Mouse (Mus musculus): ENCODE measurements at regions not wholly inside any gene's neighbourhood (a gene's known extent, or its start where the extent isn't known, plus 50 kb on each side); places are given as distances from the start of the nearest gene placed in this dataset.

GRCm38 (mm10) chr14:123078804-123079203, 95.0 kb upstream of the Tmtc4 start:
- Histone ChIP-seq H3K4me1 (ENCODE audit: control insufficient read depth, insufficient read depth, low read length) (no peaks in the 10 kb centered on the region), H3K27me3 (ENCODE audit: control insufficient read depth, insufficient read depth, low read length) (no peaks in the 10 kb centered on the region), H3K27ac (ENCODE audit: insufficient read depth, low read length) (no peak overlapping the region), H3K4me3 (replicated peaks; ENCODE audit: insufficient read depth, low read depth, low read length) (no peak overlapping the region)
- WGBS: 93% methylated on average over 3 of the region's 3 CpGs
- no peak for DNase-seq
- TF ChIP-seq CTCF (IDR thresholded peaks at IDR 0.05; ENCODE audit: borderline replicate concordance, insufficient read depth, low read depth, low read length): no peak
- TF ChIP-seq POLR2A (IDR thresholded peaks at IDR 0.05; ENCODE audit: borderline replicate concordance, insufficient read depth, low read length): no peak

GRCm38 (mm10) chr14:123066344-123066743, 82.5 kb upstream of the Tmtc4 start:
- H3K4me3 ChIP-seq (replicated peaks; ENCODE audit: insufficient read depth, low read depth, low read length): no peak overlapping the region
- DNase-seq: no peak
- whole genome bisulfite sequencing: 96% methylated on average over 4 of the region's 4 CpGs
- TF ChIP-seq POLR2A (IDR thresholded peaks at IDR 0.05; ENCODE audit: borderline replicate concordance, insufficient read depth, low read length) (no peak), CTCF (IDR thresholded peaks at IDR 0.05; ENCODE audit: borderline replicate concordance, insufficient read depth, low read depth, low read length) (no peak)
- H3K4me1 ChIP-seq (ENCODE audit: control insufficient read depth, insufficient read depth, low read length): no peaks in the 10 kb centered on the region
- H3K27me3 ChIP-seq (ENCODE audit: control insufficient read depth, insufficient read depth, low read length): no peaks in the 10 kb centered on the region
- H3K27ac ChIP-seq (ENCODE audit: insufficient read depth, low read length): no peak overlapping the region

- no peak for DNase-seq
- Histone ChIP-seq H3K4me1 (ENCODE audit: control insufficient read depth, insufficient read depth, low read length) (no peaks in the 10 kb centered on the region), H3K27me3 (ENCODE audit: control insufficient read depth, insufficient read depth, low read length) (no peaks in the 10 kb centered on the region), H3K4me3 (replicated peaks; ENCODE audit: insufficient read depth, low read depth, low read length) (no peak overlapping the region), H3K27ac (ENCODE audit: insufficient read depth, low read length) (no peak overlapping the region)
- 72% methylated on average over 8 of the region's 8 CpGs for WGBS
- TF ChIP-seq CTCF (IDR thresholded peaks at IDR 0.05; ENCODE audit: borderline replicate concordance, insufficient read depth, low read depth, low read length) (no peak), POLR2A (IDR thresholded peaks at IDR 0.05; ENCODE audit: borderline replicate concordance, insufficient read depth, low read length) (no peak)
These were observed 81.7 kb upstream of the Tmtc4 start for GRCm38 (mm10) chr14:123065566-123065965.

GRCm38 (mm10) chr14:123065136-123065535, 81.3 kb upstream of the Tmtc4 start:
- H3K27ac ChIP-seq (ENCODE audit: insufficient read depth, low read length): no peak overlapping the region
- WGBS: 65% methylated on average over 6 of the region's 6 CpGs
- no peaks in the 10 kb centered on the region for H3K4me1 ChIP-seq (ENCODE audit: control insufficient read depth, insufficient read depth, low read length)
- no peak for TF ChIP-seq POLR2A (IDR thresholded peaks at IDR 0.05; ENCODE audit: borderline replicate concordance, insufficient read depth, low read length)
- TF ChIP-seq CTCF (IDR thresholded peaks at IDR 0.05; ENCODE audit: borderline replicate concordance, insufficient read depth, low read depth, low read length): no peak
- DNase-seq: no peak
- H3K27me3 ChIP-seq (ENCODE audit: control insufficient read depth, insufficient read depth, low read length): no peaks in the 10 kb centered on the region
- H3K4me3 ChIP-seq (replicated peaks; ENCODE audit: insufficient read depth, low read depth, low read length): no peak overlapping the region

DNA sequence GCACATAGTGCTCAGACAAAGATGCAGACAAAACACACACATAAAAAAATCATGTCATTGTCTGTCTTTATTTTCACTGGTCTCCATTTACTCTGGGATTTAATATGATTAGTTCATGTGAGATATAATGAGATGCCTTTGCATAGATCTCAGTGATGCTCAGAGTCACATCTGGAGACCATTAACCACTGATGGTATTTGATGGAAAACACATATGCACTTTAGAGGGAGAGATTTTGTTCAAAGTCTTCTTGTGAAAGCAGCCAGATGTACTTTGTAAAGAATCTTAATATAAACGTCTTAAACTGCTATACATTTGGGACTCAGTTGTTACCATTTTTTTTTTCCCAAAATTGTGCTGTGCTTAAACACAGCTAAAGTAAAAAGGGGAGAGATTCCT, 79.1 kb upstream of the Tmtc4 start:
- TF ChIP-seq CTCF (IDR thresholded peaks at IDR 0.05; ENCODE audit: borderline replicate concordance, insufficient read depth, low read depth, low read length): no peak
- no peaks in the 10 kb centered on the region for H3K4me1 ChIP-seq (ENCODE audit: control insufficient read depth, insufficient read depth, low read length)
- no peak for DNase-seq
- WGBS: 89% methylated on average over 1 of the region's 1 CpGs
- H3K27me3 ChIP-seq (ENCODE audit: control insufficient read depth, insufficient read depth, low read length): no peaks in the 10 kb centered on the region
- no peak overlapping the region for H3K27ac ChIP-seq (ENCODE audit: insufficient read depth, low read length)
- no peak overlapping the region for H3K4me3 ChIP-seq (replicated peaks; ENCODE audit: insufficient read depth, low read depth, low read length)

DNA sequence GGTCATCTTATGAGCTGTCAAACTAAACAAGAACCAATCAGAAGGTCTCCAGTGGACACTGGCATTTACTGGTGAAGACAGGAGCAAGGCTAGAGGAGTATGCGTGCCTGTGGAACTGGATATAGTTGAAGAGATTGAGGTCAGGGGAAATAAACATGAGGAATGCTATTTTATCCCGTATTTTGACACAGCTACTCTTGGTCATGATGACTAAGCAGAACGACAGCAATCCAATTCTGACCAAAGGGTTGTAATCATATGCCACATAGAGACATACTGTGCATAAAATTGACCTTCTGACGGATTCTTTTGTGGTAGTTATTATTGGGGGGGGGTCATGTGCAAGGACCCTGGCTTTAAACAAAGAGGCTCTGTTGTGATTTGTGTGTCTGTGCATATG, 73.1 kb upstream of the Tmtc4 start:
- Histone ChIP-seq H3K4me1 (ENCODE audit: control insufficient read depth, insufficient read depth, low read length) (no peaks in the 10 kb centered on the region), H3K27me3 (ENCODE audit: control insufficient read depth, insufficient read depth, low read length) (no peaks in the 10 kb centered on the region), H3K27ac (ENCODE audit: insufficient read depth, low read length) (no peak overlapping the region), H3K4me3 (replicated peaks; ENCODE audit: insufficient read depth, low read depth, low read length) (no peak overlapping the region)
- no peak for DNase-seq
- TF ChIP-seq CTCF (IDR thresholded peaks at IDR 0.05; ENCODE audit: borderline replicate concordance, insufficient read depth, low read depth, low read length): no peak
- no peak for TF ChIP-seq POLR2A (IDR thresholded peaks at IDR 0.05; ENCODE audit: borderline replicate concordance, insufficient read depth, low read length)
- WGBS: 73% methylated on average over 4 of the region's 4 CpGs

GRCm38 (mm10) chr14:123048451-123048850, 64.6 kb upstream of the Tmtc4 start:
- TF ChIP-seq CTCF (IDR thresholded peaks at IDR 0.05; ENCODE audit: borderline replicate concordance, insufficient read depth, low read depth, low read length): no peak
- TF ChIP-seq POLR2A (IDR thresholded peaks at IDR 0.05; ENCODE audit: borderline replicate concordance, insufficient read depth, low read length): no peak
- no peaks in the 10 kb centered on the region for H3K4me1 ChIP-seq (ENCODE audit: control insufficient read depth, insufficient read depth, low read length)
- no peak overlapping the region for H3K4me3 ChIP-seq (replicated peaks; ENCODE audit: insufficient read depth, low read depth, low read length)
- H3K27ac ChIP-seq (ENCODE audit: insufficient read depth, low read length): no peak overlapping the region
- no peaks in the 10 kb centered on the region for H3K27me3 ChIP-seq (ENCODE audit: control insufficient read depth, insufficient read depth, low read length)
- no peak for DNase-seq

GRCm38 (mm10) chr14:123040046-123040445, 56.2 kb upstream of the Tmtc4 start:
- H3K27me3 ChIP-seq (ENCODE audit: control insufficient read depth, insufficient read depth, low read length): no peaks in the 10 kb centered on the region
- no peak overlapping the region for H3K27ac ChIP-seq (ENCODE audit: insufficient read depth, low read length)
- no peaks in the 10 kb centered on the region for H3K4me1 ChIP-seq (ENCODE audit: control insufficient read depth, insufficient read depth, low read length)
- TF ChIP-seq POLR2A (IDR thresholded peaks at IDR 0.05; ENCODE audit: borderline replicate concordance, insufficient read depth, low read length): no peak
- TF ChIP-seq CTCF (IDR thresholded peaks at IDR 0.05; ENCODE audit: borderline replicate concordance, insufficient read depth, low read depth, low read length): no peak
- H3K4me3 ChIP-seq (replicated peaks; ENCODE audit: insufficient read depth, low read depth, low read length): no peak overlapping the region
- no peak for DNase-seq

- WGBS: 97% methylated on average over 2 of the region's 2 CpGs
- H3K27ac ChIP-seq (ENCODE audit: insufficient read depth, low read length): no peak overlapping the region
These were observed 53.6 kb upstream of the Tmtc4 start for GRCm38 (mm10) chr14:123037444-123037843.

More at GRCm38 (mm10) chr14:123037444-123037843, 53.6 kb upstream of the Tmtc4 start:
- no peak overlapping the region for H3K4me3 ChIP-seq (replicated peaks; ENCODE audit: insufficient read depth, low read depth, low read length)
- no peaks in the 10 kb centered on the region for H3K27me3 ChIP-seq (ENCODE audit: control insufficient read depth, insufficient read depth, low read length)
- H3K4me1 ChIP-seq (ENCODE audit: control insufficient read depth, insufficient read depth, low read length): no peaks in the 10 kb centered on the region
- TF ChIP-seq POLR2A (IDR thresholded peaks at IDR 0.05; ENCODE audit: borderline replicate concordance, insufficient read depth, low read length): no peak
- TF ChIP-seq CTCF (IDR thresholded peaks at IDR 0.05; ENCODE audit: borderline replicate concordance, insufficient read depth, low read depth, low read length): no peak
- DNase-seq: no peak
